8 mouse cellular contexts compared by ENCODE assay signal in genomic region chr7:28277615-28278278, GRCm38 (mm10). TPM values are rescaled to one million over a fixed set of nuclear protein-coding genes. Genes with fewer than 3 reads are reported as not detected.
DNase-seq lines count a peak whose midpoint lies in the region; ATAC-seq and TF ChIP-seq lines count a peak whose summit lies in the region.

Eid2b (plus strand) TSS chr7:28277739.

- TF ChIP-seq POLR2A in thymus, adult 2 months (IDR thresholded peaks at IDR 0.05; ENCODE audit: control insufficient read depth, extremely low read depth, insufficient read depth, low read length, poor library complexity) = peak; percentile 42; the same call in 1 of the 2 replicates

- WGBS in hindbrain, embryonic 10.5 days = 3% methylated on average over 68 of the region's 68 CpGs
- WGBS in lung, embryonic 15.5 days = 2% methylated on average over 68 of the region's 68 CpGs
- WGBS in thymus, adult 2 months = 4% methylated on average over 68 of the region's 68 CpGs

- H3K27me3 ChIP-seq in hindbrain, embryonic 10.5 days (ENCODE audit: insufficient read depth, poor library complexity, severe bottlenecking) = no peaks in the 10 kb centered on the region
- no peaks in the 10 kb centered on the region for H3K27me3 ChIP-seq in lung, embryonic 15.5 days
- H3K27me3 ChIP-seq in thymus, adult 2 months (ENCODE audit: control insufficient read depth, insufficient read depth, low read length) = no peaks in the 10 kb centered on the region

- TF ChIP-seq CTCF in thymus, adult 2 months (IDR thresholded peaks at IDR 0.05; ENCODE audit: borderline replicate concordance, control insufficient read depth, extremely low read depth, insufficient read depth, low read length, poor library complexity) = peak; percentile 85

- H3K9me3 ChIP-seq in hindbrain, embryonic 10.5 days = no peaks in the 10 kb centered on the region
- H3K9me3 ChIP-seq in lung, embryonic 15.5 days = no peaks in the 10 kb centered on the region

- DNase-seq in Muller cell, postnatal 12 days (ENCODE audit: inconsistent ontology term) = peak; percentile 92
- DNase-seq in cerebellum, adult 9-11 months = peak; percentile 95
- peak; percentile 96 for DNase-seq in hindbrain, embryonic 10.5 days (ENCODE audit: low spot score)
- peak; percentile 87 for DNase-seq in layer of hippocampus, adult 9-10 months (ENCODE audit: low spot score)
- DNase-seq in ovary, adult 18-20 months (ENCODE audit: low spot score) = peak; percentile 86
- peak; percentile 96 for DNase-seq in thymus, adult 2 months

- ATAC-seq in frontal cortex, adult (ENCODE audit: low TSS enrichment) = peak; percentile 88
- peak; percentile 62 for ATAC-seq in lung, embryonic 15.5 days (ENCODE audit: borderline replicate concordance, extremely low read depth, low FRiP score, low TSS enrichment)

- H3K9ac ChIP-seq in lung, embryonic 15.5 days = peak within 1 kb of the TSS; percentile 75

- H3K36me3 ChIP-seq in hindbrain, embryonic 10.5 days = peaks cover 11% of the 10 kb centered on the region
- peaks cover 3% of the 10 kb centered on the region; the same call in 1 of the 2 replicates for H3K36me3 ChIP-seq in lung, embryonic 15.5 days
- H3K36me3 ChIP-seq in thymus, adult 2 months (ENCODE audit: control insufficient read depth, insufficient read depth, low read length) = no peaks in the 10 kb centered on the region

- peak within 1 kb of the TSS; percentile 89 for H3K4me2 ChIP-seq in lung, embryonic 15.5 days

- H3K4me1 ChIP-seq in hindbrain, embryonic 10.5 days (replicated peaks) = peaks cover 11% of the 10 kb centered on the region
- peaks cover 8% of the 10 kb centered on the region for H3K4me1 ChIP-seq in lung, embryonic 15.5 days
- H3K4me1 ChIP-seq in thymus, adult 2 months (replicated peaks; ENCODE audit: control insufficient read depth, insufficient read depth, low read length) = peaks cover 7% of the 10 kb centered on the region

- H3K27ac ChIP-seq in hindbrain, embryonic 10.5 days = peak within 1 kb of the TSS; percentile 93
- H3K27ac ChIP-seq in lung, embryonic 15.5 days = peak within 1 kb of the TSS; percentile 26; the same call in 1 of the 2 replicates
- no peak within 1 kb of the TSS for H3K27ac ChIP-seq in thymus, adult 2 months (ENCODE audit: control insufficient read depth, insufficient read depth, low read length)

- peak within 1 kb of the TSS; percentile 61 for H3K4me3 ChIP-seq in hindbrain, embryonic 10.5 days
- peak within 1 kb of the TSS; percentile 65 for H3K4me3 ChIP-seq in lung, embryonic 15.5 days
- H3K4me3 ChIP-seq in thymus, adult 2 months (ENCODE audit: control insufficient read depth, insufficient read depth, low read length) = peak within 1 kb of the TSS; percentile 97

RNA-seq across cellular contexts. Expression of gene Eid2b, which starts in this region (rescaled TPM):
- 11.8 and 14.3 TPM in 2 replicates for polyA plus RNA-seq in hindbrain, embryonic 10.5 days (2016; fragmentation: Nextera tagmentation; extraction: Ambion mirVana)
- 11.4 and 11.8 TPM in 2 replicates for polyA plus RNA-seq in lung, embryonic 15.5 days (2015; fragmentation: Nextera tagmentation; extraction: Ambion mirVana)
- 8.7 and 11.8 TPM in 2 replicates for polyA plus RNA-seq in thymus, adult 2 months (2012; rRNA removed)
